Mouse (Mus musculus) erythroblast, embryonic 14.5 days (primary cell): ENCODE results near the gene Myh3.

ENCODE experiments used
- GATA1 ChIP-seq: IDR thresholded peaks from 2 replicates; pipeline ENCODE4 v1.6.1; 2012; ENCODE audit warnings: low read length, inconsistent platforms, mixed read lengths
- TAL1 ChIP-seq: IDR thresholded peaks from 3 replicates; pipeline ENCODE4 v1.6.1; 2012; ENCODE audit warnings: low read length, inconsistent platforms, mixed read lengths

- no peak for TF ChIP-seq TAL1
- no peak for TF ChIP-seq GATA1
Measured at GRCm38 (mm10) chr11:67147283-67147921, 69.3 kb downstream of the Myh3 start.
